Mouse (Mus musculus): Measurements from ENCODE around the gene F12. TPM values are rescaled to one million over a fixed set of nuclear protein-coding genes. Genes with fewer than 3 reads are reported as not detected.

F12 gene
- polyA plus RNA-seq, 1 experiment from 2014 or later, result 0.05 TPM

DNA sequence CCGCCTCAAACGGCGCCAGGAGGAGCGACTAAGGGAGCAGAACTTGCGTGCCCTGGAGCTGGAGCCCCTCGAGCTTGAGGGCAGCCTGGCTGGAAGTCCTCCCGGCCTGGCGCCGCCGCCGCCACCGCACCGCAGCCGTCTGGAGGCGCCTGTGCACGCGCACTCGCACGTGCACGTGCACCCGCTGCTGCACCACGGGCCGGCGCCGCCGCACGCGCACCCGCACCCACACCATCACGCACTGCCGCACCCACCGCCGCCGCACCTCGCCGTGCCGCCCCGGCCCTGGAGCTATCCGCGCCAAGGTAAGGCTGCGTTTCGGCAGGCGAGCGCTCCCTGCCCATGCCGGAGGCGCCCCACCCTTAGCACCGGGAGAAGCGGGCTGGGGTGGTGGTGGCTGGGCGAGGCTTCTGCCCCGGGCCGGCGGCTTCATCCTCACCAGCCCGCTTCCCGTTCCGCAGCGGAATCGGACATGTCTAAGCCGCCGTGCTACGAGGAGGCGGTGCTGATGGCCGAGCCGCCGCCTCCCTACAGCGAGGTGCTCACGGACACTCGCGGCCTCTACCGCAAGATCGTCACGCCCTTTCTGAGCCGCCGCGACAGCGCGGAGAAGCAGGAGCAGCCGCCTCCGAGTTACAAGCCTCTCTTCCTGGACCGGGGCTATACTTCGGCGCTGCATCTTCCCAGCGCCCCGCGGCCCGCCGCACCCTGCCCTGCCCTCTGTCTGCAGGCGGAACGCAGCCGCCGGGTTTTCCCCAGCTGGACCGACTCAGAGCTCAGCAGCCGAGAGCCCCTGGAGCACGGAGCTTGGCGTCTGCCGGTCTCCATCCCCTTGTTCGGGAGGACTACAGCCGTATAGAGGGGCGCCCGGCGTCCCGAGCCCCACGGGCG is 45.8 kb upstream of the F12 start:
- DNase-seq (ENCODE audit: low spot score) (peak; percentile 73), ATAC-seq (replicated peaks; ENCODE audit: low FRiP score, low read depth) (peak; percentile 18)

DNA sequence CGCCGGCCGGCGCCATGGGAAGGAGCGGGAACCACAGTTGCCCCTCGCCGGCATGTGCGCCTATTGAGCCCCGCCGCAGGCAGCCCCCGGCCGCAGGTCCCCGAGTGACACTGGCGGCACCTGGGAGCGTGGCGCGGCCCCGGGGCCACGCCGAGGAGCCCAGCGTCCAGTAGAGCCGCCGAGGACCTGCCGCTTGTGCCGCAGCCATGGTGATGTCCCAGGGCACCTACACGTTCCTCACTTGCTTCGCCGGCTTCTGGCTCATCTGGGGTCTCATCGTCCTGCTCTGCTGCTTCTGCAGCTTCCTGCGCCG is 45.2 kb upstream of the F12 start:
- no peak for DNase-seq (ENCODE audit: low spot score)

More for the DNA sequence above, 45.8 kb upstream of the F12 start:
- H3K27me3 ChIP-seq (ENCODE audit: insufficient read depth, low read length), result no peaks in the 10 kb centered on the region
- peaks cover 6% of the 10 kb centered on the region; the same call in 1 of the 2 replicates for H3K4me1 ChIP-seq (replicated peaks; ENCODE audit: insufficient read depth, low read length)
- H3K36me3 ChIP-seq (ENCODE audit: insufficient read depth, low read length), result peaks cover 20% of the 10 kb centered on the region
- peak overlapping the region; percentile 63 for H3K9ac ChIP-seq (ENCODE audit: low read depth, low read length)
- no peaks in the 10 kb centered on the region for H3K9me3 ChIP-seq (replicated peaks; ENCODE audit: low read length)
- TF ChIP-seq CTCF (IDR thresholded peaks at IDR 0.05; ENCODE audit: low read depth), result peak; percentile 46
- no peak overlapping the region for H3K27ac ChIP-seq
- H3K4me2 ChIP-seq (ENCODE audit: low read length), result peak overlapping the region; percentile 99
- under 1% methylated on average over 102 of the region's 103 CpGs for WGBS
- H3K4me3 ChIP-seq (replicated peaks; ENCODE audit: low read depth, low read length), result peak overlapping the region; percentile 64

DNA sequence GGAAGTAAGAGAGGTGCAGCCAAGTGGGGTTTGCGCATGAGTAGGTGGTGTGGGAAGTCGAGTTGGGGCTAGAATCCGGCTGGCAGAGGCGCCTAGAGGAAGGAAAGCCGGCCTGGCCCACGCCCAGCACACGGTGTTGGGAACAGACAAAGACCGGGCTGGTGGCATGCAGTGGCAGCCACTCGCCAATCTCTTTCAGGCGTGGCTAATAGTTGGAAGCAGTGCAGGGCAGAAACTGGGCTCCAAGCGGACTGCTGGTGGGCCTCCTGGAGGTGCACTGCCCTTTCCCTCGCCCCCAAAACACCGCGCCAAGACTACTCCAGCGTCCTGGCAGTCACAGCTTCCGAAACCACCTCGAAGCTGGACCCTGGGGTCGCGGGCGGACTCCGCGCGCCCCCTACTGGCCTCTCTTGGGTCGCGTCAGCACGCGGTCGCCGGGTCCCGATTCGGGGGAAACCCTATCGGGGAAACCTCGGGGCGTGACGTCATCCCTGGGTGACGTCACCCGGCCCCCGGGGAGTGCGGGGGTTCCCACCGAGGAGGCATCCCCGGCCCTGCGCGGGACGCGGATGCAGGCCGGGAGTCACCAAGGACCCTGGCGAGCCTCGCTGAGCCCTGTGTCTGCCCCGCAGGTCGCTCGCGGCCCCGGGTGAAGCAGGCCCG is 44.7 kb upstream of the F12 start:
- ATAC-seq (replicated peaks; ENCODE audit: low FRiP score, low read depth), result peak; percentile 66
- peaks cover 6% of the 10 kb centered on the region; the same call in 1 of the 2 replicates for H3K4me1 ChIP-seq (replicated peaks; ENCODE audit: insufficient read depth, low read length)
- no peak overlapping the region for H3K27ac ChIP-seq
- H3K27me3 ChIP-seq (ENCODE audit: insufficient read depth, low read length), result no peaks in the 10 kb centered on the region
- H3K36me3 ChIP-seq (ENCODE audit: insufficient read depth, low read length), result peaks cover 13% of the 10 kb centered on the region; the same call in 1 of the 2 replicates
- peak; percentile 91 for TF ChIP-seq CTCF (IDR thresholded peaks at IDR 0.05; ENCODE audit: low read depth)
- H3K9me3 ChIP-seq (replicated peaks; ENCODE audit: low read length), result no peaks in the 10 kb centered on the region
- H3K4me2 ChIP-seq (ENCODE audit: low read length), result peak overlapping the region; percentile 99
- WGBS, result 1% methylated on average over 53 of the region's 54 CpGs
- DNase-seq (ENCODE audit: low spot score), result peak; percentile 92
- peak overlapping the region; percentile 64 for H3K4me3 ChIP-seq (replicated peaks; ENCODE audit: low read depth, low read length)
- peak overlapping the region; percentile 63 for H3K9ac ChIP-seq (ENCODE audit: low read depth, low read length)

More for the DNA sequence above, 45.2 kb upstream of the F12 start:
- H3K27ac ChIP-seq, result no peak overlapping the region
- ATAC-seq (replicated peaks; ENCODE audit: low FRiP score, low read depth), result peak; percentile 23
- peak overlapping the region; percentile 64 for H3K4me3 ChIP-seq (replicated peaks; ENCODE audit: low read depth, low read length)
- H3K4me2 ChIP-seq (ENCODE audit: low read length), result peak overlapping the region; percentile 99
- no peaks in the 10 kb centered on the region for H3K27me3 ChIP-seq (ENCODE audit: insufficient read depth, low read length)
- no peaks in the 10 kb centered on the region for H3K9me3 ChIP-seq (replicated peaks; ENCODE audit: low read length)
- WGBS, result 0% methylated on average over 16 of the region's 31 CpGs
- no peak for TF ChIP-seq CTCF (IDR thresholded peaks at IDR 0.05; ENCODE audit: low read depth)
- H3K4me1 ChIP-seq (replicated peaks; ENCODE audit: insufficient read depth, low read length), result peaks cover 6% of the 10 kb centered on the region; the same call in 1 of the 2 replicates
- peak overlapping the region; percentile 63 for H3K9ac ChIP-seq (ENCODE audit: low read depth, low read length)
- H3K36me3 ChIP-seq (ENCODE audit: insufficient read depth, low read length), result peaks cover 18% of the 10 kb centered on the region

DNA sequence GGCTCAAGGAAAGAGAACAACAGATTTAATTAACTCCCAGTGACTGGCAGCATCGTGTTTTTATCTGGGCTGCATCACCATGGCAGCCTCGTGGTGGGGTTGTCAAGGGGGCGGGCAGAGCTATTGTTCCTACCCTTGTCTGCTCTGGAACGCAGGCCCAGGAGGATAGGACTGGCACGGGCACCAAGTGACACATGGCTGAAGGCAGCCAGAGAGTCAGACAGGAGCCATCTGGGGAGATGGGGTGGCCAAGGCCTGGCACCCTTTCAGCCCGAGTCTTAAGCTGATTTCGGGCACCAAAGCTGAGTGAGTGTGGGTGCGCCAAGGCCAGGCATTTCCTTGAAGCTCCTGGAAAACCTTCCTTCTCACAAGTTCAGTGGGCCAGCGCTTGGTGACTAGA is 43.8 kb upstream of the F12 start:
- H3K4me3 ChIP-seq (replicated peaks; ENCODE audit: low read depth, low read length), result no peak overlapping the region
- no peaks in the 10 kb centered on the region for H3K9me3 ChIP-seq (replicated peaks; ENCODE audit: low read length)
- no peak overlapping the region for H3K9ac ChIP-seq (ENCODE audit: low read depth, low read length)
- no peaks in the 10 kb centered on the region for H3K27me3 ChIP-seq (ENCODE audit: insufficient read depth, low read length)
- H3K4me1 ChIP-seq (replicated peaks; ENCODE audit: insufficient read depth, low read length), result peaks cover 6% of the 10 kb centered on the region; the same call in 1 of the 2 replicates
- TF ChIP-seq CTCF (IDR thresholded peaks at IDR 0.05; ENCODE audit: low read depth), result no peak
- ATAC-seq (replicated peaks; ENCODE audit: low FRiP score, low read depth) (no peak), DNase-seq (ENCODE audit: low spot score) (no peak)
- H3K4me2 ChIP-seq (ENCODE audit: low read length), result no peak overlapping the region
- H3K36me3 ChIP-seq (ENCODE audit: insufficient read depth, low read length), result 0 out of 2 replicates have a peak, but pooled peaks cover 7% of the 10 kb centered on the region
- H3K27ac ChIP-seq, result no peak overlapping the region
- 74% methylated on average over 9 of the region's 9 CpGs for WGBS

DNA sequence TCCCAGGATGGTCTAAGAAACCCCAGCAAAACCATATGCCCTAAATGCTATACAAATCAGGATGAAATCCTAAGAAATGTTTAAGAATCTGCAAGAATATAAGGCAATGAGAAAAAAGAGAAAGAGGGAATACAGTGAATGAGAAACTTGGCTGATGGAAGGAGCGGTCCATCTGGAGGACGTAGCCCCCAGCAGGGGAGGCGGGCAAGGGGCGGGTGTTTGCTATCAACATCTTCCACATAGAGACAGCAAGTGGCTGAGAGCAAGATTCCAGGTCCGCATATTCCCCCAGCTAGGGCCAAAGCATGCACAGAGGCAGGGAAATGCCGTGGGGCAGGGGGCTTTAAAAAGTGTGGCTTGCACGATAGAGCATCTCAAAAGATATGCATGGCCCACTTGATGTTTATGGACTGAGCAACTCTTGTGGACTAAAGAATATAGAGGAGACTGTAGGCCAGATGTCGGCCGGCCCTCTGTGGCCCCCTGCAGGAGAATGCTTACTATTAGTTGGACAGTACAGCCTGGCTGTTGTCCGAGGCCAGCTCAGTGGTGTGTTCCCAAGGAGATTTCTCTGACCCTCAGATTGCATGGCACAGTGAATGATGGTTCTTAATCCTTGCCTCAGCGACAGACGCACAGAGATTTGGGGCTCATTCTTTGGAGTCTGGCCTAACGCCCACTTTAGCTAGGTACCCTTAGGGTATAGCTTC is 42.4 kb upstream of the F12 start:
- no peak for ATAC-seq (replicated peaks; ENCODE audit: low FRiP score, low read depth)
- WGBS, result 47% methylated on average over 13 of the region's 13 CpGs

More for the DNA sequence above, 42.4 kb upstream of the F12 start:
- H3K4me1 ChIP-seq (replicated peaks; ENCODE audit: insufficient read depth, low read length), result peaks cover 12% of the 10 kb centered on the region; the same call in 1 of the 2 replicates
- H3K36me3 ChIP-seq (ENCODE audit: insufficient read depth, low read length), result no peaks in the 10 kb centered on the region
- no peaks in the 10 kb centered on the region for H3K9me3 ChIP-seq (replicated peaks; ENCODE audit: low read length)
- H3K4me2 ChIP-seq (ENCODE audit: low read length), result no peak overlapping the region
- H3K27ac ChIP-seq, result no peak overlapping the region
- H3K27me3 ChIP-seq (ENCODE audit: insufficient read depth, low read length), result no peaks in the 10 kb centered on the region
- DNase-seq (ENCODE audit: low spot score), result peak; percentile 83
- H3K9ac ChIP-seq (ENCODE audit: low read depth, low read length), result no peak overlapping the region
- H3K4me3 ChIP-seq (replicated peaks; ENCODE audit: low read depth, low read length), result no peak overlapping the region
- TF ChIP-seq CTCF (IDR thresholded peaks at IDR 0.05; ENCODE audit: low read depth), result peak; percentile 69
